Mouse (Mus musculus) adrenal gland, postnatal 4 days (tissue): ENCODE results near the gene 4430402I18Rik. TPM values are rescaled to one million over a fixed set of nuclear protein-coding genes. Genes with fewer than 3 reads are reported as not detected.

Experiments
- DNase-seq, 2 experiments: peaks; one replicate each; pipeline ENCODE4 v3.0.0; 2021 to 2022; ENCODE audit warnings: low spot score in 2 of 2, mixed read lengths in 2 of 2
- total RNA-seq, 2 experiments: library from RNA; stranded (reverse); gene quantifications; 2 replicates each; pipeline ENCODE4 v1.2.3; 2021

Gene 4430402I18Rik
- total RNA-seq, 2 experiments from 2014 or later = 6.3 to 6.4 TPM

DNA sequence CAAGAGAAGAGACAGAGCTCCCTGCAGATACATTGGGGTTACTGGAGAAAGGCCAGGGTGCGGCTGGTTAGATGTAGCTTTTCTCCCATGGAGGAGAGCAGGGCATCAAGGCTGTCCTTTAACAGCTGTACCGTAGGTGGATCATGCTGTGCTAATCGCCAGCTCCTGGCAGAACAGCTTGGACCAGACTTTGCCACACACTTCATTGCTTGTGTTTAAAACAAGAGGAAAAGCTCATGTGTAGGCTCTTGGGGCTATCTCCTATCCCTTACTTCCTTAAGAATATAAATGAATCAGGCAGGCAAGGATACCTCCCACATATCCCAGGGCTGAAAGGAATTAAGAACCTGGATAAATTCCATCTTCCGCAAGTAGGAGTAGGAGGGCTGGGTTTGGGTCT, 64.8 kb downstream of the 4430402I18Rik start:
- no peak for DNase-seq

GRCm38 (mm10) chr19:28902111-28902510, 65.5 kb downstream of the 4430402I18Rik start:
- DNase-seq = no peak

- no peak for DNase-seq
Observed at GRCm38 (mm10) chr19:28900771-28901170, 66.8 kb downstream of the 4430402I18Rik start.

DNA sequence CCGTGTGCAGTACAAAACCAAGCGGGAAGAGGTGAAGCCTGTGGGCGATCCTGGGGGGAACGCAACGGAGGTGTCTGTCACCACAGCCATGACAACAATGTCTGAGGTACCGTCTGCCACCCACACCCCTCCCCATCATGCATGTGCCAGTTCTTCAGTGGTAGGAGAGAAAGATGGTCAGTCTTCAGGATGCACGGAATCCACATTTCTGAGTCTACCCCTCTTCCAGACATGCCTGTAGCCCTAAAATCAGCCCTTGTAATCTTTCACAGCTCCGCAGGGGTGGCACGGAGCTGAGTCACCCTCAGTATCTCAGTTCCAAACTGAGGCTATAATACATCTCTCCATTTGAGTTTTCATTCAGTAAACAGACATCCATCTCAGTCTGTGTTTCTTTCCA, 70.1 kb downstream of the 4430402I18Rik start:
- DNase-seq = no peak

DNA sequence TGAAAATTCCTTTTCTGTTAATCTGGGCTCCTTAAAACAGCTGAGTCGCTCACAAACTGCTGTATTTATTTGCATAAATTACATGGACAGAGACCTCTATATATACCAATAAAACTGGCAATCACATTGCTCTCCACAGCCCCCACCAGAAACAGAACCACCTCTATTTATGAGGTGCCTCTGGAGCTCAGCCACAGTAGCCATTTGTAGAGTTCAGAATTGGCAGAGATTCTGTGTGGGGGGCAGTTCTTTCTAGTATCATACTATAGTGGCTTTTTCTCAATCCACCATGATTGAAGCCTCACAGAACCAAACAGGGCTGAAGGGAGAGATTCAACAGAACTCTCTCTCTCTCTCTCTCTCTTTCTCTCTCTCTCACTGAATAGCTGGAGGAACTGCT, 71.0 kb downstream of the 4430402I18Rik start:
- no peak for DNase-seq

GRCm38 (mm10) chr19:28891864-28892263, 75.7 kb downstream of the 4430402I18Rik start:
- no peak for DNase-seq

GRCm38 (mm10) chr19:28891238-28891637, 76.4 kb downstream of the 4430402I18Rik start:
- no peak for DNase-seq

- DNase-seq = no peak
Observed at GRCm38 (mm10) chr19:28889251-28889650, 78.3 kb downstream of the 4430402I18Rik start.

DNA sequence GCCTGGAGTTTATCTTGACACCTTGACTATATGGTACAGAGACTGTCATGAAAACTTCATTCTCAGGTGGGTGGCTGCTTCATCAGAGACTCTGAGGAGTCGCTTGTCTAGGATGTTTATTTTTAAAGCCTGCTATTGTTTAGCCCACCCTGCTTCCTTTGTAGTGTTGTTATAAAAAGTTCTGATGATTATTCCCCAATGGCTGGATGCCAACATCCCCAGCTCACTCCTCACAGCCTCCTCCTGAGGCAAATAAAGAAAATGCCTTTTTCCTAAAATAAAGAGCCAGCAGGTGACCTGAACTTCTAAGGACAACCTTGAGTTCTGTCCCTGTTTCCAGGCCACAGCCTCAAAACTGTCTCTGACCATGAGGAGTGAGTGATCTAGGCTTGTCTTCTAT, 79.1 kb downstream of the 4430402I18Rik start:
- no peak for DNase-seq

DNA sequence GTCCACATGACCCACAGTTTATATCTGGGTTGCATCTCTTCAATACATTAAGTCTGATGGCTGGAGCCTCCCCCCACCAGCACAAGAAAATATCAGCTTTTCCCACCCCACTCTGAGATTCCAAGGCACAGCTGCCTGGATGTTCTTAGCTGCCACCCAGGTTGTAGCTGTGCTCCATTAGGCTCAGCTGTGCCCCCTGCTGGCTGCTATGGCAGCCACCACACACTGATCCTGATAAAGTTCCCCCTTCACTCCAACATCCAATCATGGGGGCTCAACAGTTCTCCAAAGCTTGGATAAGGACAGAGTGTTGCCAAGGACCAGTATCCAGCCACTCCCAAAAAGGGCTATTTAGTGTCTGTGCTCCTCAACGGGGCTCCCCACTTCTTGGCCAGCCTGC, 84.5 kb downstream of the 4430402I18Rik start:
- no peak for DNase-seq

GRCm38 (mm10) chr19:28879476-28879875, 88.1 kb downstream of the 4430402I18Rik start:
- no peak for DNase-seq

- no peak for DNase-seq
Observed at GRCm38 (mm10) chr19:28870351-28870750, 97.2 kb downstream of the 4430402I18Rik start.

- DNase-seq = no peak
Observed at GRCm38 (mm10) chr19:28869251-28869855, 98.2 kb downstream of the 4430402I18Rik start.

DNA sequence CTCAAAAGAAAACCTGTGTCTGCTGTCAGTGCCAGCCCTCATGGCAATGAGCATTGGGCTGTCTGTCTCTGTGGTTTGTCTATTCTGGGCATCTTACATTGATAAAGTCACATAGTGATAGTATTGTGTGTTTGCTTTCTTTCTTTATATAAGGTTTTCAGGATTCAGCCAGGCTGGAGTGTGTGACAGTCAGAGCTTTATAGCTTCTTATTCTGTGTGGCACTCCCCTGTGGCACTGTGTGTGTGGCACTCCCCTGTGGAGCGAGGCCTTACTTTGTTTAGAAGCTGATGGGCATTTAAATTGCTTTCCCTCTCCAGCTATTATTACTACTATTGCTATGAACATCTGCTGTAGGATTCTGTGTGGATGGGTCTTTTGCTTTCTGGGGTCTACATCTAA, 102.1 kb downstream of the 4430402I18Rik start:
- DNase-seq = no peak

DNA sequence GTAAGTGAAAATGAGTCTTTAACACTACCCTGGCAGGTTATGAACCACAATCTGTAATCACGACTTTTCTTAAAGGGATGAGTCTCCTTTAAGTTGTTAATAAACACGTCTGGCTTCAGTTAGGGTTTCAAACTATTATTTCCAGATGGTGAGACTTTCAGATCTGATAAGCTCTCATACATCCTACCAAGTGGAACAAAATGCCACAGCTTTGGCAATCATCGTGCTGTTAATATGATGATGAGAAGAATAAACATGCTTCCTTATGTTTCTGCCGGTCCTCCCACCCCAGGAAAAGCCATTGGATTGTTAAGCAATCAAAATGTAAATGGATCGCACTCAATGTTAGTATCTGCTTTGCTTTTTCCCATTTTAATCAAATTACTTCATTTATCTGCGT, 102.6 kb downstream of the 4430402I18Rik start:
- no peak for DNase-seq

- DNase-seq = no peak
Observed at GRCm38 (mm10) chr19:28863626-28864025, 104.0 kb downstream of the 4430402I18Rik start.

DNA sequence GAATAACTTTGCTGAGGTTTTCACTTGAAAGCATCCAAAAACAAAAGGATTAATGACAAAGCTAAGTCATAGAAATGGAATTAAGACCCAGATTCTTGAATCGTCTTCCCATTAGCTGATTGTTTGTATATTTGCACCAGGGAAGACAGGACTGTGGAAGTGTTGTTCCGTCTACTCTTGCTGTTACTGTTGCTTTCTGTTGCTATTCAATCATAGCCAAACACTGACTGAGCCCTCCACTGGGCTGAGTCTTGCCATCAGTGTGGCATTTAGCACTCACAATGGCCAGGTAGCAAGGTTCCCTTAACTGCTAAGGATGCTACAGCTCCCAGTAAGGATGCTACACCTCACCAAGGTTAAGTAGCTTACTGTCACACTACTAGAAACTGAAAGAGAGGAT, 107.4 kb downstream of the 4430402I18Rik start:
- DNase-seq = no peak

DNA sequence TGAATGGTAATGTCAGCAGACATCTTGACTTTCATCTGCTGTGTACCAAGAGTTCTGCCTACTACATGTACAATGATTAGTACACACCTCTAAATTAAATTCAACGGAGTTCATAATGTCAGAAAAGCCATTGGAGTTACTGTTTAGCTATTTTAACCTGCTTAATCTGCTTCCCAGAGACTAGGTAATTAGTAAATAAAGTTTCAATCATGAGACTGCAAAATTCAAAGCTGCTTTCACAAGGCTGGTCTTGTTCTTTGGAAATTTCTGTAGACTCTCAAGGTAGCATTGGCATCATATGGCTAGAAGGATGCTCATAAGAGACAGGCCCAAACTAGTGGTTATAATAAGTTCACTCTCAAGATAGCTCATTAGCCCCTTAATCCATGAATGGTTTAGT, 112.8 kb downstream of the 4430402I18Rik start:
- no peak for DNase-seq

- no peak for DNase-seq
Observed at GRCm38 (mm10) chr19:28852001-28852400, 115.6 kb downstream of the 4430402I18Rik start.

- no peak for DNase-seq
Observed at GRCm38 (mm10) chr19:28850510-28850909, 117.1 kb downstream of the 4430402I18Rik start.

DNA sequence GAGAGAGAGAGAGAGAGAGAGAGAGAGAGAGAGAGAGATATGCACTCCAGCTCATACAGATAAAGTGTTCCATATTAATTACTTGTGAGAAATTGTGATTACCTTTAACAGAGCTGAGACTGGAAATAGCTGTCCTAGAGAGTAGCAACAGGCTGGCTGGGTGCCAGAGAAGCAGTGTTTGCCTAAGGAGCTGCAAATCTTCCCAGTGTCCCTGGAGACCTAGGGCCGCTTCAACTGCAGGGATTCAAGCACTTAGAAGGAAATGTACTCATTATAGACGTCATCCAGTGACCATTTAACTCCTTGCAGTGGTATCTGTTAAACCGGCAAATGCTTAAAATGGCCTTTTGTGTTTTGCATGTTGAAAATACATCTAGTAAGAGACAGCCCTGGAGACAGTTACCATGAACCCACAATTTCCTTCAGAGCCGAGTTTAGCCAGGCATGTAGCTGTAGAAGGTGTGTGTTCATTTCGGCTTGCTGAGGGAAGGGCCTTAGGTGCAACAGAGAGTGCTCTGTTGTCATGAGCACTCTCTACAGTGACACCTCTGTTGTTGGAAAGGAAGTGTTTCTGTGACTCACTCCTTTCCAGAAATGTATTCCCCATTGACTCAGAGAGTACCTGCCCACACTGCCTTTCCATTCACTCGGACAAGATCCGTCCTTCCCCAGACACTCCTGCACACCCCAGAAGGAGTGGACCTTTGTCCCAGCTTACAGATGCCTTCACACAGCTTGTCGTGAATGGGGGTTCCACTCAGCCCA, 122.5 kb downstream of the 4430402I18Rik start:
- no peak for DNase-seq
